Mouse (Mus musculus): ENCODE data around the gene Ephb6. TPM values are rescaled to one million over a fixed set of nuclear protein-coding genes. Genes with fewer than 3 reads are reported as not detected.

Gene Ephb6
- polyA plus RNA-seq, 1 experiment from 2014 or later: 9.9 TPM

DNA sequence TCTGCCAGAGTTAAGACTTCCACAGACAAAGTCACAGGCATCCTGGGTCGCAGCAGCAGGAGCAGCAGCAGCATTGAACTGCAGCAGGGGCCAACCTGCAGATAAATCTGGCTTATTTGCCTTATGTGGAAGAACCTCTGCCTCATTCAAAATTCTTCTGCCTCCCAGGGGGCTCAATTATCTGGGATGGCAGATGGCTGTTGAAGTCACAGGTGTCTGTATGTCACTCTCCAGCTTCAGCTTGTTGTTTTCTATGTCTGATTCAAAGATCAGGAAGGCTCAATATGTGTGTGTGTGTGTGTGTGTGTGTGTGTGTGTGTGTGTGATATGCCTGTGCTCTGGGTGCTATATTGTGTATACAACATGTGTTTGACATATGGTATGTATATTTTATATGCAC, 32.1 kb downstream of the Ephb6 start:
- ATAC-seq (ENCODE audit: low FRiP score) (peak; percentile 30; the same call in 1 of the 2 replicates), DNase-seq (ENCODE audit: low spot score, missing footprints) (peak; percentile 44)
- Histone ChIP-seq H3K9ac (ENCODE audit: low read length) (no peak overlapping the region), H3K4me3 (ENCODE audit: low read depth, low read length) (no peak overlapping the region), H3K27me3 (ENCODE audit: control insufficient read depth, insufficient read depth, low read length) (no peaks in the 10 kb centered on the region), H3K27ac (ENCODE audit: low read depth, low read length) (no peak overlapping the region), H3K4me1 (ENCODE audit: control insufficient read depth, insufficient read depth, low read length) (no peaks in the 10 kb centered on the region), H3K36me3 (ENCODE audit: control insufficient read depth, insufficient read depth, low read length) (no peaks in the 10 kb centered on the region), H3K4me2 (no peak overlapping the region), H3K9me3 (ENCODE audit: control insufficient read depth, low read length) (no peaks in the 10 kb centered on the region)
- 33% methylated on average over 1 of the region's 1 CpGs for WGBS

DNA sequence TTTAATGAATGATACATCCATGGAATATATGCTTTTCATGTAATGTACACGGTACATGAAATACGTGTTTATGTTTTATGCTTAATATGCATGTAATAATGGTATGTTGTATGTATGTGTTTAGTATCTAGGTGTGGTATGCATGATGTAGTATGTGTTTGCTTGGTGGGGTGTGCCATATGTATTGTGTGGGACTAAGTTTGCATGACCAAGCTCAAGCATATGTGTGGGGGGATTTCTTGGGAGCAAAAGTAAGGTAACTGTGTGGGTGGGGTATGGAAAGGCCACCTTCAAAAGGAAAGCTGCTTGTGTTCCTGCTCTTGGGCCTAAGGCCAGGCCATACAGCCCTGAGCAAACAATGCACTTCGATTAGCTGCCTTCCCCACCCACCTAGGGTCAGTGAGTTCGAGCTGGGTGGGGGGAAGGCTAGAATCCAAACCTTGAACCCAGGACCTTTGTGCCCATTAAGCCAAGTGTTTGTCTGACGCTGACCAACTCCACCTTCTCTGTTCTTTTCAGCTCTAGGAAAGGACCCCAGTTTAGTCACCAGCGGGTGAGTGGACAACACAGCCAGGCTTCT, 32.7 kb downstream of the Ephb6 start:
- Histone ChIP-seq H3K4me3 (ENCODE audit: low read depth, low read length) (no peak overlapping the region), H3K27me3 (ENCODE audit: control insufficient read depth, insufficient read depth, low read length) (no peaks in the 10 kb centered on the region), H3K9ac (ENCODE audit: low read length) (no peak overlapping the region), H3K4me2 (no peak overlapping the region), H3K9me3 (ENCODE audit: control insufficient read depth, low read length) (no peaks in the 10 kb centered on the region), H3K4me1 (ENCODE audit: control insufficient read depth, insufficient read depth, low read length) (no peaks in the 10 kb centered on the region), H3K27ac (ENCODE audit: low read depth, low read length) (no peak overlapping the region), H3K36me3 (ENCODE audit: control insufficient read depth, insufficient read depth, low read length) (no peaks in the 10 kb centered on the region)
- 82% methylated on average over 5 of the region's 6 CpGs for WGBS
- DNase-seq (ENCODE audit: low spot score, missing footprints) (peak; percentile 53), ATAC-seq (ENCODE audit: low FRiP score) (no peak)

DNA sequence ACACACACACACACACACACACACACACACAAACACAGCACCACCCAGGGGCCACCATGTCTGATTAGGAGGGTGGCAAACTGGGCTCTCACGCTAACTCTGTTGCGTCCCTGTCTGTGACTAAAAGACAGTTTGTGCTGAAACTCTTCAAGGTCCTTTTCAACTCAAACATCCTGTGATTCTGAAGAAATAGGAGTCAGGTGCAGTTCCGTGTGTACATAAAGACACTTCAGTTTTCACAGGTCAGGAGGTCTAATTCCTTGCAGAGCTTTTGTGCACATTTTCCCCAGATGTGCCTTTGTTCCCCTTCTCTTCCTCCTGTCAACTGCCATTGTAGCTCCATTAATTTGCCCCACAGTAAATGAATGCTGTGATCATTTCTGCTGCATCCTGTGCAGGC, 35.2 kb downstream of the Ephb6 start:
- WGBS: 78% methylated on average over 3 of the region's 3 CpGs
- H3K9me3 ChIP-seq (ENCODE audit: control insufficient read depth, low read length): no peaks in the 10 kb centered on the region
- no peaks in the 10 kb centered on the region for H3K36me3 ChIP-seq (ENCODE audit: control insufficient read depth, insufficient read depth, low read length)
- ATAC-seq (ENCODE audit: low FRiP score) (no peak), DNase-seq (ENCODE audit: low spot score, missing footprints) (peak; percentile 26)
- H3K9ac ChIP-seq (ENCODE audit: low read length): no peak overlapping the region
- H3K4me1 ChIP-seq (ENCODE audit: control insufficient read depth, insufficient read depth, low read length): no peaks in the 10 kb centered on the region
- no peak overlapping the region for H3K4me3 ChIP-seq (ENCODE audit: low read depth, low read length)
- no peak overlapping the region for H3K4me2 ChIP-seq
- H3K27me3 ChIP-seq (ENCODE audit: control insufficient read depth, insufficient read depth, low read length): no peaks in the 10 kb centered on the region
- H3K27ac ChIP-seq (ENCODE audit: low read depth, low read length): no peak overlapping the region

DNA sequence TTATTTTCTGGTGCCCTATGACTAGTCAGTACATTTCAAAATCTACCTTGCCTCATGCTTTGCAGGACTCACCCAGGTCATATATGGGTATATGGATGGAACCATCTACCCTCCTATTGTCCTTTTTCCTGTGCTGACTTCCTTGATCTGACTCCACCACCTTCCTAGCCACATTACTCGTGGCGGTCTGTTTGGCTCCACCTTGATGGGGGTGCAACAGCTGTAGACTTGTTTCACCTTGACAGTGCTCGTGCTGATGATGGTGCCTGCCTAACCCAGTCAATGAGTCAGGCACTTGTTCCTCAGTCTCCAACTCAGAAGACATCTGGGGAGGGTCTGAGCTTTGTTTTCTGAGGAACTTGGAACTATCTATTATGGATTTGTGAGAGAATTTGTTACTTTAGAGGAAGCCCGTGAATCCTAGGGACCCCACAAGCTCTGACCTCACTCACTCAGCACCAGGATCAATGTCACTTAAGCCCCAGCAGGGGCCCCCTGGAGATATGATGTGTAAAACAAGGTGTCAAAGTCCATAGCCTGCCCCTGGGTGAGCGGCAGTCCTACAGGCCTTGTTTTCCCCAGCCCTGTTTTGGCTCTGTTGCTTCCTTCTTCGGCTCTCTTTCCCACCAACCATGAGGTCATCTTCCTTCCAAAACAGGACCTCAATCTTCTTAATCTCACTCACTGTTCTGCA, 36.0 kb downstream of the Ephb6 start:
- Histone ChIP-seq H3K36me3 (ENCODE audit: control insufficient read depth, insufficient read depth, low read length) (no peaks in the 10 kb centered on the region), H3K4me2 (no peak overlapping the region), H3K4me1 (ENCODE audit: control insufficient read depth, insufficient read depth, low read length) (no peaks in the 10 kb centered on the region), H3K9me3 (ENCODE audit: control insufficient read depth, low read length) (no peaks in the 10 kb centered on the region), H3K4me3 (ENCODE audit: low read depth, low read length) (no peak overlapping the region), H3K9ac (ENCODE audit: low read length) (no peak overlapping the region), H3K27ac (ENCODE audit: low read depth, low read length) (no peak overlapping the region), H3K27me3 (ENCODE audit: control insufficient read depth, insufficient read depth, low read length) (no peaks in the 10 kb centered on the region)
- peak; percentile 54 for DNase-seq (ENCODE audit: low spot score, missing footprints)
- ATAC-seq (ENCODE audit: low FRiP score): no peak
- 79% methylated on average over 6 of the region's 6 CpGs for WGBS

DNA sequence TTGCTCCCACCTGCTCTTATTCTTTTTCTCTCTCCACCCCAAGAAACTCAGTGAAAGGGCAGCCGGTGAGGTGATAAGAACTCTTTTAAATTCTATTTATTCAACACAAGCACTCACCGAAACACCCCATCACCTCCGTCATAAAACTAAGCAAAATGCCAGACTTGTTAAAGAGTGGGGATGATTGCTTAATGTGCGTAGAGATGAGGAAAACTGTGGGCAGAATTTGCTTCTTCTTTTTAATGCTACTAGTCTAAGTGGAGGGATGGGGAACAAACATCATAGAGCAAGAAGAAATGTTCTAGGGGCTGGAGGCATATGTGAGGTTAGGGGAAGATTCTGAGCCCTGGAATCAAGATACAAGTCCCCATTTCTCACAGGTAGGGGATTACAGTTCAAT, 37.5 kb downstream of the Ephb6 start:
- 88% methylated on average over 4 of the region's 4 CpGs for WGBS

DNA sequence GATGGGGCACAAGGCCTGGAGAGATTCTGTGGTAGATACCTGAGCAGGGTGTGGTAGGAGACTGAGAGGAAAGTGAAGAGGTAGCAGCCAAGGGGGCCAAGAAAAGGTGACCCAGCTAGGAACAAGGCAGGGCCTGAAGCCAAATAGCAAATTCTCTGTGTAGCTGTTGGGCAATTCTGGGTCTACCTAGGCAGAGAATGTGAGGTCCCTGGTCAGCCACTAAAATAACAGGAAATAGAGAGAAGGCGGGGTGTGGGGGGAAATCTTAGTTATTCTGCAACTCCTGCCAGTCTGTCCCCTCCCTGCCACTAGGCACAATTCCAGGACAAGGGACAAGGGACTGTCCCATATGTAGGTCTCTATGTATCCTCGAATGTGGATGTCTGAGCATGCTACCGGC, 37.9 kb downstream of the Ephb6 start:
- 91% methylated on average over 3 of the region's 3 CpGs for WGBS
- no peak overlapping the region for H3K9ac ChIP-seq (ENCODE audit: low read length)
- no peaks in the 10 kb centered on the region for H3K9me3 ChIP-seq (ENCODE audit: control insufficient read depth, low read length)
- ATAC-seq (ENCODE audit: low FRiP score) (no peak), DNase-seq (ENCODE audit: low spot score, missing footprints) (peak; percentile 28)
- no peak overlapping the region for H3K4me3 ChIP-seq (ENCODE audit: low read depth, low read length)
- no peaks in the 10 kb centered on the region for H3K36me3 ChIP-seq (ENCODE audit: control insufficient read depth, insufficient read depth, low read length)
- H3K27me3 ChIP-seq (ENCODE audit: control insufficient read depth, insufficient read depth, low read length): no peaks in the 10 kb centered on the region
- no peak overlapping the region for H3K27ac ChIP-seq (ENCODE audit: low read depth, low read length)
- H3K4me2 ChIP-seq: no peak overlapping the region
- no peaks in the 10 kb centered on the region for H3K4me1 ChIP-seq (ENCODE audit: control insufficient read depth, insufficient read depth, low read length)

More for the DNA sequence above, 37.5 kb downstream of the Ephb6 start:
- Histone ChIP-seq H3K9me3 (ENCODE audit: control insufficient read depth, low read length) (no peaks in the 10 kb centered on the region), H3K9ac (ENCODE audit: low read length) (no peak overlapping the region), H3K4me2 (no peak overlapping the region), H3K4me3 (ENCODE audit: low read depth, low read length) (no peak overlapping the region), H3K27ac (ENCODE audit: low read depth, low read length) (no peak overlapping the region), H3K4me1 (ENCODE audit: control insufficient read depth, insufficient read depth, low read length) (no peaks in the 10 kb centered on the region), H3K27me3 (ENCODE audit: control insufficient read depth, insufficient read depth, low read length) (no peaks in the 10 kb centered on the region), H3K36me3 (ENCODE audit: control insufficient read depth, insufficient read depth, low read length) (no peaks in the 10 kb centered on the region)
- ATAC-seq (ENCODE audit: low FRiP score) (no peak), DNase-seq (ENCODE audit: low spot score, missing footprints) (peak; percentile 60)

DNA sequence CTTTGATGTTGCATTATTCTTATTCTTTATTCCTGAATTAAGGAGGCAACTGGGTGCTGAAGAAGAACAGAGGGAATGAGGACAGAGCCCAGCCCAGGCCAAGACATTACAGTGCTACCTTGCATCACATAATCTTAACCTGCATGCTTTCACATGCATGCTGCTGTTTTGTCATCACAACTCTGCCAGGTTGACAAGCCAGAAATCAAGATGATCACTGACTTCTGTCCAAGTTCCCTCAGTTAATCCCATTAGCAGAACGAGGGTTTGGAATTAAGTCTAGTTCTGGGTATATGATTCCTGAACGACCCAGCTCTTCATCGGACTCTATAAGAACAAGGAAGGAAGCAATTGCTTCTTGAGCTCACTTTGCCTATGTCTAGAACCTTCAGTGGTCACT, 40.9 kb downstream of the Ephb6 start:
- 81% methylated on average over 3 of the region's 3 CpGs for whole genome bisulfite sequencing
- no peak overlapping the region for H3K9ac ChIP-seq (ENCODE audit: low read length)
- H3K36me3 ChIP-seq (ENCODE audit: control insufficient read depth, insufficient read depth, low read length): no peaks in the 10 kb centered on the region
- H3K27me3 ChIP-seq (ENCODE audit: control insufficient read depth, insufficient read depth, low read length): no peaks in the 10 kb centered on the region
- DNase-seq (ENCODE audit: low spot score, missing footprints) (peak; percentile 47), ATAC-seq (ENCODE audit: low FRiP score) (no peak)
- no peak overlapping the region for H3K4me2 ChIP-seq
- no peaks in the 10 kb centered on the region for H3K4me1 ChIP-seq (ENCODE audit: control insufficient read depth, insufficient read depth, low read length)
- no peak overlapping the region for H3K4me3 ChIP-seq (ENCODE audit: low read depth, low read length)
- no peak overlapping the region for H3K27ac ChIP-seq (ENCODE audit: low read depth, low read length)
- no peaks in the 10 kb centered on the region for H3K9me3 ChIP-seq (ENCODE audit: control insufficient read depth, low read length)

DNA sequence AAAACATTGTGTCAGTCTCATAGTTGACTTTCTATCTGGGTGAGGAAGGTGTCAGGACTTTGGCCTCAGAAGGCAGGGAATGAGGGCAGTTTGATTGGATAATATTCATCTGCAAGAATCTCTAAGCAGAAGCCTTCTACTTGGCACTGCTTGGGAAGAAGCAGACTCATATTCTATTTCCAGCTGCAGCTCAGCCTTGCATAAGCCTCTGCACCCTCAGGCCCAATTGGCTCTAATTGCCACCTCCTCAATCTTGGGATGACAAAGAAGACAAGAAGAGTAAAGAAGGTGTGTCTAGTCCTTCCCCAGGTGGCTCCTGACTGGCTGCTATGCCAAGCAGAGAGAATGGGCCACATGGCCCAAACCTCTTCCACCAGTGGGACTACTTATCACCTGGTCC, 41.4 kb downstream of the Ephb6 start:
- H3K9me3 ChIP-seq (ENCODE audit: control insufficient read depth, low read length): no peaks in the 10 kb centered on the region
- ATAC-seq (ENCODE audit: low FRiP score): no peak

DNA sequence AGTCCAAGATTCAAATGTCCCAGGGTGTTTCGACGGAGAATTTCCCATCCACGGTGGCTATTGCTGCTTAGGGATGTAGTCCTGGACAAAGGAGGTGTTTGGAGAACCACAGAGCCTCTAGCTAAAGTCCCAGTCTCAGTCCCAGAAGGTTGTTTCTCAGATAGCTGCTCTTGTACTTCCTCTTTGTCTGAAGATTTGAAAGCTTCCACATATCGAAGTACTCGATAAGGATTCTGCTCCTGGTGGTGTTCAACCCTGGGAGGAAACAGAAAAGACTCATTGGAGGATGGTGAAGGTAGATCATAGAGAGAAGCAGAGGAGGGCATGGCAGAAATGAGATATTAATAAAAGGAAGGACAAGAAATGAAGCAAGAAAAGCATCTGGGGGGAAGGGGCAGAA, 47.9 kb downstream of the Ephb6 start:
- Histone ChIP-seq H3K9ac (ENCODE audit: low read length) (no peak overlapping the region), H3K4me2 (no peak overlapping the region), H3K36me3 (ENCODE audit: control insufficient read depth, insufficient read depth, low read length) (no peaks in the 10 kb centered on the region), H3K27me3 (ENCODE audit: control insufficient read depth, insufficient read depth, low read length) (no peaks in the 10 kb centered on the region), H3K27ac (ENCODE audit: low read depth, low read length) (no peak overlapping the region), H3K4me3 (ENCODE audit: low read depth, low read length) (no peak overlapping the region), H3K4me1 (ENCODE audit: control insufficient read depth, insufficient read depth, low read length) (no peaks in the 10 kb centered on the region), H3K9me3 (ENCODE audit: control insufficient read depth, low read length) (no peaks in the 10 kb centered on the region)
- WGBS: 95% methylated on average over 5 of the region's 5 CpGs
- ATAC-seq (ENCODE audit: low FRiP score): no peak
- no peak for DNase-seq (ENCODE audit: low spot score, missing footprints)

More for the DNA sequence above, 41.4 kb downstream of the Ephb6 start:
- no peak overlapping the region for H3K4me3 ChIP-seq (ENCODE audit: low read depth, low read length)
- no peak for DNase-seq (ENCODE audit: low spot score, missing footprints)
- no peaks in the 10 kb centered on the region for H3K4me1 ChIP-seq (ENCODE audit: control insufficient read depth, insufficient read depth, low read length)
- H3K27ac ChIP-seq (ENCODE audit: low read depth, low read length): no peak overlapping the region
- H3K4me2 ChIP-seq: no peak overlapping the region
- no peaks in the 10 kb centered on the region for H3K36me3 ChIP-seq (ENCODE audit: control insufficient read depth, insufficient read depth, low read length)
- no peak overlapping the region for H3K9ac ChIP-seq (ENCODE audit: low read length)
- H3K27me3 ChIP-seq (ENCODE audit: control insufficient read depth, insufficient read depth, low read length): no peaks in the 10 kb centered on the region

Data from midbrain, embryonic 11.5 days (tissue).